Mouse (Mus musculus) megakaryocyte-erythroid progenitor cell, adult 5-6 weeks (primary cell): ENCODE data around the gene Rcvrn. TPM values are rescaled to one million over a fixed set of nuclear protein-coding genes. Genes with fewer than 3 reads are reported as not detected.

Experiments used
- ATAC-seq: replicated peaks from 2 replicates; pipeline ENCODE4 v1.8.0; 2016; ENCODE audit warnings: mild to moderate bottlenecking, inconsistent platforms; ENCODE audit not compliant: severe bottlenecking, poor library complexity, low FRiP score, low TSS enrichment
- total RNA-seq, 2 experiments: library from RNA; stranded (forward) in 1 of 2; stranded (reverse) in 1 of 2; fragments of 200-1000, 215-1000 nt in 1 of 2; fragments of >200 nt in 1 of 2; fragmentation: Nextera tagmentation in 1 of 2; gene quantifications; 2 replicates each; pipeline ENCODE4 v1.2.3; 2014 to 2017

Rcvrn gene
- total RNA-seq (2014; fragmentation: Nextera tagmentation) (not detected in 2 replicates), total RNA-seq (2017) (not detected in 2 replicates)

DNA sequence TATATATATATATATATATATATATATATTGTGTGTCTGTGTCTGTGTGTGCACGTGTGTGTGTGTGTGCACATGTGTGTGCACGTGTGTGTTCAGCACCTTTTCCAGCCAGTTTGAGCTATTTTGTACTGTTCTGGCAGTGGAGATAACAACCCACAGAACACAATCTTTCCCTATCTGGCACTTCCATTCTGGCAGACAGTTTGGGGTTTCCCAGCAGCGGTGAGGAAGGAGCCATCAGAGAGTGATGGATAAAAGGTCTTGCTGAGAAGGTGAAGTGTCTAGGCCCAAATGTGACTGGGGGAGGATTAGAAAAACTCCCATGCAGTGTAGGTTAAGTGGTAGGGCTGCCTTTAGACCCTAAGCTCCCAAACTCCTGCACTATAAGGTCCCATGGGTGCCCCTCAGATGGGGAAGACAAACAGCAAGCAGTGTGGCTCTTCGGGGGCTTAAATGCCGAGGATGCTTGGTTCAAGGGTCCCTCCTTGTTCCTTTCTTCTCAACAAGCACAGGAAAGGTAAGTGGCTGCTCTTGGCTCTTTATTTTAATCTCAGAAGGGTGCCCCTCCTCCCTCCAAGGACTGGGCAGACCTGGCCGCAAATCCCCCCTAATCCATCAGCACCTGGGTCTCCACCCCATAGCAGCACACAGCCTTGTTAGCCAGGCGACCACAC, at the start of gene Rcvrn:
Rcvrn (plus strand) TSS at position 624 of the 674 bp plus-strand sequence.
- ATAC-seq, result peak; percentile 47; the same call in 1 of the 2 replicates

- peak; percentile 72; the same call in 1 of the 2 replicates for ATAC-seq
These were observed 47.4 kb upstream of the Rcvrn start for GRCm38 (mm10) chr11:67647745-67648144.

GRCm38 (mm10) chr11:67648651-67649407, 46.3 kb upstream of the Rcvrn start:
- ATAC-seq, result no peak

DNA sequence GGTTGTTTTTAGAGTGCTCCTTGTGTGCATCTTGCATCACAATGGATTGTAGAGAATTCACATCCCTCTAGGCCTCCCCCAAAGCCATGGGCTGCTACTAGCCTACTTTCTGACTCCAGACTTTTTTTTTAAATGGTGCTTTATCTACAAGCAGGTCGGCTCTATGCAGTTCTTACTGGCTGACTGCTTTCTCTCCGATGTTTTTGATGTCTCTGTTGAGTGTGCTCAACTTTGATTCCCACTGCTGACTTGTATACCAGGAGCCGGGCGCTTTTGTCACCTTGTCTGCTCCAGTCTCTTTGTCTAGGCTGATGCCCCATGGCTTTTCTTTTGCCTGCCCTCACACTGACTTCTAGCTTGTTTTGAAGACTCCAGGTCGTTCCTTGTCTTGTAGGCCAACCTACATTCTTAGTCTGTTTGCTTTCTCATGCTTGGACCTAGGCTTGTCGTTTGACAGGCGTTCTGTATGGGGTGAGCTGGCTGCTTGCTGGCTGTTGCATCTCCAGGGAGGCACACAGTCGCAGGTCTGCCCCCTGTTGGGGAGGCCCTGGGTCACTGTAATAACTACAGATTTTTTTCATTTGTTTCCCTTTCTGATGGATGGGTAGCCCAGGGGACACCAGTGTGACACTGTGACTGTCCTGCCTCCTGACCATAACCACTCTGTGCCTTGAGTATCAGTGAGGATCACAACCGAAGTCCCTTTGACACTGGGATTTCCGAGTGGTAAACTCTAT, 45.0 kb upstream of the Rcvrn start:
- no peak for ATAC-seq

- no peak for ATAC-seq
These were observed 43.4 kb upstream of the Rcvrn start for GRCm38 (mm10) chr11:67651731-67652130.

DNA sequence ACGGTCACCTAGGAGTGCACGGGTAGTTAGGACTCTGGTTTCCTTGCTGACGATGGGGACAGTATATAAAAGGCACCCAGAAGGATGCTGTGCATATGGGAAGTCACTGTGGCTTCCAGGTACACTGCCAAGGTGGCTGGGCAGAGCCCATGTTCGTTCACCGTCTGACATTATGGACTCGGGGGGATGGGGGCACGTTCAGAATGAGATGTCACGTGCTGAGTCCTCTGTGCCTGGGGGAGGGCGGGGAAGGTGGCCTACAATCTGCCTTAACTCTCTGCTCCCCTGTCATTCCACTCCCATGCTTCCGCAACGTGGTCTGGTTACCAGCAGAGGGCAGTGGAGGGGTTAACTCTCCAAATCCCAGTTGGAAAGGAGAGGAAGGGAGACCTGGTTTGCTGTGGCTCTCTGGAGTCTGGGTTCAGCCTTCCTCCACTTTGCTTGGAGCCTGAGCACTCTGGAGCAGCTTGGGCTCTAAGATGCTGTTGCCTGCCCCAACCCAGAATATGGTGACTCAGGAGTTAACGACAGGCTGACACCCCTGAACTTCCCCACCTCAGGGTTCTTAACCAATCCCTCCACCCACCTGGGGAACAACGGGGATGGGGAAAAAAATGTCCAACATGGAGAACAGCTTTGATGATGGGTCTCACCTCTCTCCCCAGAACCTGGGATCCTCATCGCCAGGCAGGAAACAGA, 42.8 kb upstream of the Rcvrn start:
- ATAC-seq, result no peak

- no peak for ATAC-seq
These were observed 42.3 kb upstream of the Rcvrn start for GRCm38 (mm10) chr11:67652893-67653255.

- ATAC-seq, result no peak
These were observed 41.5 kb upstream of the Rcvrn start for GRCm38 (mm10) chr11:67653521-67654090.

DNA sequence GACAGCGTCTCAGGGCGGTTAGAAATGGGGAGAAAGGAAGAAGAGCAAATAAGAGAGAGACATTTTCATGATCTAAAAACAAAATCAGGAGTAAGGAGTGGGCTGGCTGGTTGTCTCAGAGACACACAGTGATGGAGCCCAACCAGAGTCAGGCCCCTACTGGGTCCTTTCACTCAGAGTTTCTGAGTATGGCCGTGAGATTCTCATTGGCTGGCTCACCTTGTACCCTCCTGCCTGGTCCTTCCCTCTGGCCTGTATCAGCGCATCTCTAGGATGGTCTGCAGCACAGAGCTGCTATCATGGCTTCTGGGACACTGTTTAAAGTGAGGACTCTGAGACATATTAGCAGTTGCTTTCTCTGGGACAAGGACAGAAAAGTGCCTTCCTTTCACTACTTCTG, 40.6 kb upstream of the Rcvrn start:
- no peak for ATAC-seq

DNA sequence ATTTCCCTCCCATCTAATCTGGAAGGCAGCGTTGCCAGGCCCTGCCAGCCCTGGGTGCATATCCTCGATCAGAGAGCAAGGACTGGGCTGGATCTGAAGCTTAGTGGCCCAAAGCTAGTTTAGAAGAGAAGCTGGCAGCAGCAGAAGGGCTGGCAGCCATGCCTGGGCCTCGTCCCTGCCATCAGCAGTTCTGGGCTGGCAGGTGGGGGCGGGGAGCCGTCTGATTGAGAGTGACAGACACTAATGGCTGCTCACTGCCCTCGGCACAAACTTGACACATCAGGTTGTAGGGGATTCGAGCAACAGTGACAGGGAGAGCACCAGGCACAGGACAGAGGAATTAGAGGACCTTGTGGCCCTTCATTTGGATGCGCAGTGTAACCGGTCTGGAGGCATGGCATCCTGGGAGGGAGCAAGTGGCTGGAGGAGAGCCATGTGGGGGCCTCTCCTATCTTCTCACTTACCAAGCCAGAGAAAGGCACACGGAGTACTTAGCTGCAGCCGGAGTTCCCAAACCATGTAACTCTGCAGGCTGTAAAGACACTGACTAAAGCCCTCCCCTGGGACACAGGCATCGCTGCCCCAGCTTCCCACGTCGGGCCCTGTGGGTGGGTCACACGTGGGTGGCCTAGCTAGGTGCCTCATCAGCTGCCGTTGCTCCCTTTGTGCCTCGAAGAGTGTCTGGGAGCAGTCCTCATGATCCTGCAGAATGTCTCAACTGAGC, 39.7 kb upstream of the Rcvrn start:
- ATAC-seq, result no peak

- ATAC-seq, result no peak
These were observed 38.8 kb upstream of the Rcvrn start for GRCm38 (mm10) chr11:67656366-67656765.

DNA sequence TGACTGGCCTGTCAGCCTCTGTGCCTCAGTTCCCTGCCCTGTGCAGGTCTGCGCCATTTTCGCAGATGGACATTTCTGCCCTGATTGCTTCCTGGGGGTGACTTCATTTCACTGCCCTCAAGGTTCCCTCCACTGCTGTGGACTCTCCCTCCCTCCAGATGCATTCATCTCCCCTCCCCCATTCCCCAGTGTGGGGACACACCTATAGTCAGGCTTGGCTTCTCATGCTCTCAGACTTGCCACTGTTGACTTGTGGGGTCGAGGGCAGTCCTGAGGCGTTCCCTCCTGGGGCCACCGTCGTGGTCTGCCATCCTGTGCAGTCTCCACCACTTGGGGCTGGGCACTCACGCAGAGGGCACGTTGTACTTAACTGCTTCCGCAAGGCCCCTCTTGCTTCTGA, 38.3 kb upstream of the Rcvrn start:
- no peak for ATAC-seq

- peak; percentile 69; the same call in 1 of the 2 replicates for ATAC-seq
These were observed 37.3 kb upstream of the Rcvrn start for GRCm38 (mm10) chr11:67657685-67658382.

- no peak for ATAC-seq
These were observed 33.7 kb upstream of the Rcvrn start for GRCm38 (mm10) chr11:67661465-67661864.

GRCm38 (mm10) chr11:67663437-67663836, 31.7 kb upstream of the Rcvrn start:
- no peak for ATAC-seq

- ATAC-seq, result no peak
These were observed 30.9 kb upstream of the Rcvrn start for GRCm38 (mm10) chr11:67664261-67664660.

- no peak for ATAC-seq
These were observed 30.2 kb upstream of the Rcvrn start for GRCm38 (mm10) chr11:67664918-67665317.

- no peak for ATAC-seq
These were observed 29.0 kb upstream of the Rcvrn start for GRCm38 (mm10) chr11:67666129-67666528.
